ENCODE assay signal across 13 mouse cellular contexts in genomic region chr4:96786610-96787009, GRCm38 (mm10). TPM values are rescaled to one million over a fixed set of nuclear protein-coding genes. Genes with fewer than 3 reads are reported as not detected.
DNase-seq lines count a peak whose midpoint lies in the region; ATAC-seq lines count a peak whose summit lies in the region.
"Had no signal": no experiment of that assay in that cellular context is flagged by ENCODE, and none has a peak within 500 bp of the region (broad histone marks: within the 10 kb centered on the region; RNA-seq: fewer than 3 reads in every experiment).

No protein-coding gene starts in this region.

- H3K9ac ChIP-seq in midbrain, embryonic 13.5 days (replicated peaks) = no peak overlapping the region
- no peak overlapping the region for H3K9ac ChIP-seq in hindbrain, embryonic 11.5 days (ENCODE audit: low read depth, low read length)
- H3K9ac ChIP-seq: liver, embryonic 15.5 days had no signal

- no peaks in the 10 kb centered on the region for H3K4me1 ChIP-seq in midbrain, embryonic 10.5 days
- no peaks in the 10 kb centered on the region for H3K4me1 ChIP-seq in midbrain, embryonic 13.5 days (replicated peaks)
- H3K4me1 ChIP-seq in hindbrain, embryonic 11.5 days (replicated peaks; ENCODE audit: control insufficient read depth, insufficient read depth, low read length) = no peaks in the 10 kb centered on the region
- H3K4me1 ChIP-seq: liver, embryonic 15.5 days had no signal

- H3K27ac ChIP-seq in midbrain, embryonic 10.5 days (replicated peaks) = no peak overlapping the region
- no peak overlapping the region for H3K27ac ChIP-seq in midbrain, embryonic 13.5 days
- H3K27ac ChIP-seq in hindbrain, embryonic 11.5 days (ENCODE audit: low read depth, low read length) = no peak overlapping the region
- H3K27ac ChIP-seq: liver, embryonic 15.5 days had no signal

- WGBS in midbrain, embryonic 10.5 days = 16% methylated on average over 7 of the region's 7 CpGs
- WGBS in midbrain, embryonic 13.5 days = 15% methylated on average over 7 of the region's 7 CpGs
- 17% methylated on average over 7 of the region's 7 CpGs for WGBS in hindbrain, embryonic 11.5 days

- no peak for ATAC-seq in midbrain, embryonic 13.5 days
- ATAC-seq in granulocyte monocyte progenitor cell, adult 5-6 weeks (replicated peaks; ENCODE audit: poor library complexity, severe bottlenecking) = 0 out of 2 replicates have a peak, but pooled peaks have one; percentile 12
- no peak; the same call in 1 of the 2 replicates for ATAC-seq in hindbrain, embryonic 11.5 days (ENCODE audit: low FRiP score)

- intact Hi-C loops in left cerebral cortex, postnatal 25 days (cut with DNase I) = no loop called here

- H3K27me3 ChIP-seq in midbrain, embryonic 10.5 days (ENCODE audit: low read depth, poor library complexity, severe bottlenecking) = no peaks in the 10 kb centered on the region
- no peaks in the 10 kb centered on the region for H3K27me3 ChIP-seq in midbrain, embryonic 13.5 days
- no peaks in the 10 kb centered on the region for H3K27me3 ChIP-seq in hindbrain, embryonic 11.5 days (ENCODE audit: control insufficient read depth, insufficient read depth, low read length)
- H3K27me3 ChIP-seq: liver, embryonic 15.5 days had no signal

- H3K4me3 ChIP-seq in midbrain, embryonic 10.5 days = no peak overlapping the region
- no peak overlapping the region for H3K4me3 ChIP-seq in midbrain, embryonic 13.5 days (replicated peaks)
- no peak overlapping the region for H3K4me3 ChIP-seq in hindbrain, embryonic 11.5 days (ENCODE audit: low read depth, low read length)
- H3K4me3 ChIP-seq: liver, embryonic 15.5 days had no signal

- no peak overlapping the region for H3K4me2 ChIP-seq in midbrain, embryonic 13.5 days (replicated peaks)
- H3K4me2 ChIP-seq in hindbrain, embryonic 11.5 days (replicated peaks; ENCODE audit: low read depth, low read length) = no peak overlapping the region
- H3K4me2 ChIP-seq: liver, embryonic 15.5 days had no signal

- H3K9me3 ChIP-seq in midbrain, embryonic 10.5 days (replicated peaks) = no peaks in the 10 kb centered on the region
- no peaks in the 10 kb centered on the region for H3K9me3 ChIP-seq in midbrain, embryonic 13.5 days
- no peaks in the 10 kb centered on the region for H3K9me3 ChIP-seq in hindbrain, embryonic 11.5 days (ENCODE audit: control insufficient read depth, low read length)
- H3K9me3 ChIP-seq: liver, embryonic 15.5 days had no signal

- peak; percentile 12 for DNase-seq in midbrain, embryonic 10.5 days (ENCODE audit: low spot score)
- DNase-seq in embryo, embryonic 10.5 days (ENCODE audit: low spot score) = peak; percentile 18
- DNase-seq in thymus, postnatal 14 days = peak; percentile 11
- DNase-seq in left cerebral cortex, postnatal 25 days (ENCODE audit: low spot score in 2 of 2) = no peak
- no peak for DNase-seq in hindbrain, embryonic 11.5 days (ENCODE audit: low spot score)
- DNase-seq: heart, adult 18-20 months; spleen, adult 18-20 months had no signal

- H3K36me3 ChIP-seq in midbrain, embryonic 10.5 days = no peaks in the 10 kb centered on the region
- H3K36me3 ChIP-seq in midbrain, embryonic 13.5 days = no peaks in the 10 kb centered on the region
- no peaks in the 10 kb centered on the region for H3K36me3 ChIP-seq in hindbrain, embryonic 11.5 days (ENCODE audit: control insufficient read depth, insufficient read depth, low read length)
- H3K36me3 ChIP-seq: G1E; liver, embryonic 15.5 days had no signal

RNA-seq across cellular contexts. Expression of gene Gm12695, which starts 1.6 kb away (rescaled TPM):
- polyA plus RNA-seq in midbrain, embryonic 10.5 days (2016; fragmentation: Nextera tagmentation; extraction: Ambion mirVana) = not detected in 2 replicates
- polyA plus RNA-seq in midbrain, embryonic 13.5 days (2015; fragmentation: Nextera tagmentation; extraction: Ambion mirVana) = 0.08 TPM in 1 of 2 replicates, not detected in the other
- total RNA-seq in granulocyte monocyte progenitor cell, adult 5-6 weeks (2014; fragmentation: Nextera tagmentation) = not detected in 2 replicates
- not detected in 2 replicates for total RNA-seq in granulocyte monocyte progenitor cell, adult 5-6 weeks (2017)
- total RNA-seq in left cerebral cortex, postnatal 25 days (2021) = not detected
- polyA plus RNA-seq in hindbrain, embryonic 11.5 days (2014; fragmentation: Nextera tagmentation; extraction: Ambion mirVana) = 0.07 and 0.17 TPM in 2 replicates
- total RNA-seq: adrenal gland, adult 18-20 months; G1E; heart, adult 18-20 months; heart, postnatal 25 days had no signal
- polyA plus RNA-seq: G1E; liver, embryonic 15.5 days had no signal

Comparison
In these comparisons a context has a peak if more than half of its experiments do, and no peak if none do; other contexts are left out.
1. DNase-seq: peak in midbrain, embryonic 10.5 days (single experiment), embryo, embryonic 10.5 days (single experiment) and thymus, postnatal 14 days (single experiment); none in left cerebral cortex, postnatal 25 days (0 of 2) and hindbrain, embryonic 11.5 days (single experiment).